Mouse (Mus musculus) frontal cortex, postnatal 14 days (tissue): ENCODE data around the gene Trabd.

ENCODE experiments used
- DNase-seq, 2 experiments: peaks; one replicate each; pipeline ENCODE4 v3.0.0; 2022; ENCODE audit warnings: low spot score in 2 of 2

Trabd gene

DNA sequence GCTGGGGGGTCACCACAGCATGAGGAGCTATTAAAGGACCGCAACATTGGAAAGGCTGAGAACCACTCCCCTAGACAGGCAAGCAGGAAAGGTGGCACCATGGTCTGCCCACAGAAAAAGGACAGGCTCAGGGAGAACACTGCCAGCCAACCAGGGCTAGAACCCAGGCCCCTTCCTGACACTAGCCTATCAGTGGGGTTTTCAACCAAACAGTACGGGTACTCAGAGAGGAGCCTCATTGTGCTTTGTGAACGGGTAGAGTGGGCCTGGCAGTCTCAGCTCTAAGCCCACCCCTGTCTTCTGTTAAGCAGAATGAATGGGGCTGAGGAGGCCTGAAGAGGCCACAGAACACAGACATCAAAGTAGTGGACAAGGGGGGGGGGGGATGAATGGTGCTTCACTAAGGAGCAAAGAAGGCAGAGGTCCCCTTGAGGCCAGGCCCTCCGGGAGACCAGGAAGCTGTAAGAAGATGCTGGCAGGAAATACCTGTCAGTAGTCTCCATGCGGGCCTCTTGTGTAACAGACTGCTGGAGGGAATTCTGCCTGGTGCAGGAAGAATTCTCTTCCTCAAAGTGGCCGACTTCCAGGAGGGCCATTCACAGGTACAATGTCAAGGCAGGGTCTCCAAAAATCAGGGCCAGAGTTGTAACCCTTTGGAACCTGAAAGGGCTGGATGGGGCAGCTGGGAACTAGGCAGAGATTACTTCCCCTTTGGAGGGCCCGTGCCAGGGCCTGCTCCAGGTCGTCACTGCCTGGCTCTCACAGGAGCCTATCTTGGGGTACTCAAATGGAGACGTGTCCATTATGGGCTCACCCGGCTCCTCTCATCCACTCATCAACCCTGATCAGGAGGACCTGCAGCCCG, at the start of gene Trabd:
Trabd (plus strand) TSS at position 512 of the 865 bp plus-strand sequence.
- no peak for DNase-seq

DNA sequence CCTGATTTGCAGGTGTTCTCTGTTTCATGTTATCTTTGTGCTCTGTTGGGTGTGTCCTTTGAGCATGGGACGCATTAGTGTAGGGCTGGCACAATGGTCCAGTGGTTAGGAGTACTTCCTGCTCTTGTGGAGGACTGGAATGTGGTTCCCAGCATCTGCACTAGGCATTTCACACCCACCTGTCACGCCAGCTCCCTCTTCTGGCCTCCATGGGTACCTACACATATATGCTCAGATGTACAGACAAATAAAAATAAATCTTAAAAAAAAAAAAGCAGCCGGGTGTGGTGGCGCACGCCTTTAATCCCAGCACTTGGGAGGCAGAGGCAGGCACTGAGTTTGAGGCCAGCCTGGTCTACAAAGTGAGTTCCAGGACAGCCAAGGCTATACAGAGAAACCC, 30.5 kb upstream of the Trabd start:
- DNase-seq = no peak

DNA sequence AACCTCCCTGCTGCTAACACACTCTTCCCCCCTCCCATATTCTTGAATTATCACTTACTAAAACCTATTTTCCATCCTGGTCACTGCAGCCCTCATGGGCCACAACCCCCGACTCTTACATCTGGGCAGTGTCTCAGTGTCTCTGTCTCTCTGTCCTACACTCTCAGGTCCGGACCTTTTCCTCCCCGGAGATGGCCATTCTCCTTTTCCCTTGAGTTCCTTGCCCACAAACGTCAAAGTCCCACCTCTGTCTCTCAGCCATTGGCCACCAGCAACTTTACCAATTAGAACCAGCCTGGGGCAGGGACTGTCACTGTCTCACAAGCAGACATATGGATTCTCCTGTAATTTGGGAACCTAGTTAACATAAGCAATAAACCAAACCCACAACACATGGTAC, 28.6 kb upstream of the Trabd start:
- DNase-seq = no peak

DNA sequence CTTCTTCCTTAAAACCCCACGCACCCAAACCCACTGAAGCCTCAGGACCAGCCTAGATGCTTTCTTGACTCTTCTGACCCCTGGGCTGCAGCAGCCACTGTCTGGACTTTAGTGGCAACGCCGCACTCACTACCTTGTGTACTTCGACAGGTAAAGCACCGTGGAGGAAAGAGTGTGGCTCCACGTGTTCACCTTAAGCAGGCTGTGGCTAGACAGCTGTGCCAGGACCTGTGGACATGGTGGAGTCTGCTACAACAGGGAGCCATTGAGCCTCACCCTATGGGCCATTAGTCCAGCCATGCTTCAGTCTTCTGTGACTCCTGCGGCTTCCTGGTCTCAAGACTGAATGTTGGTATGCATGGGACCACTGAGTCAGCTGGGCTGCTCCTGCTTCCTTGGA, 20.3 kb upstream of the Trabd start:
- no peak for DNase-seq

DNA sequence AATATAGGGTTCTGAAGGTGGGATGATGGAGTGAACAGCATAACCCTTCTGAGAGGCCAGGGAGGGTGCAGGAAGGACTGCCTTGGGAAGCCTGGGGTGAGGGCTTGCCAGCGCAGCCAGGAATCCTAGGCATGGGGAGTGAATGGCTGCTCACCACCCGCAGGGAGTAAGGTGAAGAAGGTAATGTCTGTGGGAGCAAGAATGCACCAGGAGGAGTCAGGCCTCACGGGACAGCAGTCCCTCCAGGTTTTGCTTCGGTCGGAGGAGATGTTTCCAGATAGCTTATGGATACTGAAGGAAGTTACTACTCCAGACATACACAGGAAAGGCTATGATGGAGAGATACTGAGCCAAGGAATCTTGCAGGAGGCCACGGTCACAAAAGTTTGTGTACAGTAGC, 16.2 kb upstream of the Trabd start:
- no peak for DNase-seq

DNA sequence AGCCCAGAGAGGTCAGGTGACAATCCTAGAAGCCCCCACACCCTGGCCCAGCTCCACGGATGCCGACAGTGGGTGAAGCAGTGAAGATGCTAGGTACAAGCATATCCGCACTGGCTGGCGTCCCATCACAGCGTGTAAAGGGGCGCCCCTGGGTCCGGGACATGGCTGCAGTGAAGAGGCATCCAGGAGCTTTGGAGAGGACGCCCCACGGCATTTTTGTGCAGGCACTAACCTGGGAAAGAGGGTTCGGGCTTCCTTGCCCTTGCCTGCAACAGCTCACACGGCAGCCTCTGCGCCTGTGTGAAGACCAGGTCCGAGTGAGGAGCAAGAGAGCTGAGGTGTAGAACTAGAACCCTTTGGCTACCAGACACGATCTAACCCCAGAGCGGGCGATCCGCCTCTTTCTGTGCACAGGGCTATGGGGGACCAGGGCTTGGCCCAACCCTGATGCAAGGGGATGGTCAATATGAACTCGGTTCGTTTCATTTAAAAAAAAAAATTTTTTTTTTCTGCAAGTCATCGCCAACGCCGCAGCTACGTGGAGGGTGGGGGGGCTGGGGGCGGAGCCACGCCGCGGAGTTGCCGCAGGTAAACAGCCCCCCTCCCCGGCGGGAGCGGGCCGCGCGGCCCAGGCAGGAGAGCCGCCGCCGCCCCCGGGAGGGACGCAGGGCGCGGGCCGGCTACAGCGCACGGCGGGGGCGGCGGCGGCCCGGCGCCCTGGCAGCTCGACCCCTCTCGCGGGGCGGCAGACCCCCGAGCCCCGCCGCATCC, 15.6 kb upstream of the Trabd start, which contains the start of gene Panx2:
Panx2 (plus strand) TSS at position 574 of the 771 bp plus-strand sequence.
- no peak for DNase-seq

DNA sequence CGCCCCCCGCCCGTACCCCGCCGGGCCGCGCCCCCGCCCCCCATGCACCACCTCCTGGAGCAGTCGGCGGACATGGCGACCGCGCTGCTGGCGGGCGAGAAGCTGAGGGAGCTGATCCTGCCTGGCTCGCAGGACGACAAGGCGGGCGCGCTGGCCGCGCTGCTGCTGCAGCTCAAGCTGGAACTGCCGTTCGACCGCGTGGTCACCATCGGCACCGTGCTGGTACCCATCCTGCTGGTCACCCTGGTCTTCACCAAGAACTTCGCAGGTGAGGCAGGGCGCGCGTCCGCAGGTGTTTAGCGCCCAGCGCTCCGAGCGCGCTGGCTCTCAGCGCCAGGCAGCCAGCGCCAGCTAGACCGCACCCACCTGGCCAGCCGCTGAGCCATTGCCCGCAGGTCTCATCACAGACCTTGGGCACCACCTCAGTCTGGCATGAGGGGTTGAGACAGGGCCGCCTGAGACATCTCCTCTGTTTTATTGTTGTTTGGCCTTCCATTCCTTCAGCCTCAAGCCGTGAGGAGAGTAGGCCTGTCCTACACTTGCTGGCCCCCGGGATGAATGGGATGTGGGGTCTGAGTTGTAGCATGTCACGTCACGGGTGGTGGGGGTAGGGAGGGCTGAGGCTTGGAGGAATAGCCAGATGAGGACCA, 14.8 kb upstream of the Trabd start:
- no peak for DNase-seq

DNA sequence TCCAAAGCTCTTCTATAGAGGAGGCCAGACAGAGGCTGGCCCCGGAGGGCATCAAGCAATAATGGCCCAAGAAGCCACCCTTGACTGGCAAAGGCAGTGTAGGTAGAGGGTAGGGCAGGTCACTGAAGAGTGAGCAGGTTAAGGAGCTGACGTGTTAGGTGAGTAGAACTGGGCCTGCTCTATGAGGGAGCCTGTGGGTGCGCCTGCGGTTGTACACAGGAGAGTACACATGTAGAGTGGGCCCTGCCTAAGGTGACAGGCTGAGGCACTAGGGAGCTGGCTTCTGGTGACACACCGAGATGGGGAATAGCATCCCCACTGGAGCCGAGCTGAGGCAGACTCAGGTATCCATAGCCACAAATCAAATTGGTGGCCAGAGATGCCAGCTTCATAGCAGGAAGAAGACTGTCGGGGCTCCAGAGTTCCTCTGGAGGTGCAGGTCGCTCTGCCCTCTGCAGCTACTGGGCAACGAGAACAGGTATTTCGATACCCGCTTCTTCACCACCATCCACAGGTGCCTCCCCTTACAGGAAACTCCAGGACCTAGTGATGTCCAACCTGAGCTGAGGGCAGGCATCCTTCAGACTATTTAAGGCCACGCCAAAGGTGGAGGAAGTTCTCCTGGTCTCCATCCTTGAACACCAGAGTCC, 14.0 kb upstream of the Trabd start:
- no peak for DNase-seq

DNA sequence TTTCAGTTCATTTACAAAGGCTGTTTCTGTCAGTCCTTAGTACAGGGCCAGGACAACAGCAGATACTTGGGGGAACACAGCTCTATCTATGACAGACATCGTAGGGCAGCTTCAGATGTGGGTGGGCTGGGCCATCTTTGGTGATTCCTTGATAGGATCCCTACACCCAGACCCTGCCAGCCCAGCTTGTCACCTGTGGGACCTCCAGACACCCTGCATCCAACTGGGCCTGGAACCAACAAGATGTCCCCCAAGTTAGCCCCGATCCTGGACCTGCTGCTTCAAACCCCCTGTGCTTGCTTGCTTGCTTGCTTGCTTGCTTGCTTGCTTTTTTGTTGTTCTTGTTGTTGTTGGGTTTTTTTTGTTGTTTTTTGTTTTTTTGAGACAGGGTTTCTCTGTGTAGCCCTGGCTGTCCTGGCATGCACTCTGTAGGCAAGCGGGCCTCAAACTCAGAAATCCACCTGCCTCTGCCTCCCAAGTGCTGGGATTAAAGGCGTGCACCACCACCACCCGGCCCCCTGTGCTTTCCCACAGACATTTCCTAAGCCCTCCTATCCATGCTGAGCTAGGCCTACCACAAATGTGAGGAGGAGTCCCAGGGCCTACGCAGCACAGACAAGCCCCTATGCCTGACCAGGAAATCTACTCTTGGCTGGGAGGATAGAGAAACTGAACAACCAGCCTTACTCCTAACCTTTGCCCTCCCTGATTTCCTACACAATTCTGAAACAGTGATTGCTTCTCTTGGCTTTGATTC, 13.0 kb upstream of the Trabd start:
- DNase-seq = no peak

DNA sequence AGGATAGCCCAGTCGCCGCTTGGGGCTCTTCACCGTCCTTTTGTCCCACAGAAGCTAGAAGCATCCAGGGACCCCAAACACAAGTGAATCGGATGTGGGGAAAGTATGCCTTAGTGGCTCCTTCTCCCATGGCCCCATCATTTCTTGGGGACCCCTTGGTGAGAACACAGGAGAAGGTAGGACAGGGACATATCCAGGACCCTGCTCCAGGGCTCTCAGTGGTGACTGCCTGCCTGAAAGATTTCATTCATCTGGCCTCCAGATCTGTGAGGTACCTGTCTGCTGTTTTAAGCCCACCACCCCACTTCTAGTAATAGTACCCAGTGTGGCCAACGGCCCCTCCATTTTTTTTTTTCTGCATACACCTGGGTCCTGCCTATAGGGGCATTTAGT, 12.4 kb upstream of the Trabd start:
- no peak for DNase-seq

DNA sequence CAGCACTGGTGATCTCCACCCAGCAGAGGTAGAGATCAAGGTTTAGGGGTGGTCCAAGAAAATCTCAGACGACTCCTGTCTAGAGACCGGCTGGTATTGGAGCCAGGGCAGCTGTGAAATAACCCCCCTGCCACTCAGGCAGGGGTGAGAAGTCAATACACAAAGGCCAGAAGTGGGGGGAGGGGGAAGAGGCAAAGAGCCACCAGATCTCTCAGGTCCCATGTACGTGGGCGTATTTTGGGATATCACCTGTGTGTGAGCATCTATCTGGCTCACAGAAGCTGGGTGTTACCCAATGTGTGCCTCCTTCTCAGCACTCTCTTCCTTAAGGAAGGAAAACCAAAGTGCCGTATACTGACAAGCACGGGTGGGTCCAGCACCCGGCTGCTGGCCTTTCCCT, 11.9 kb upstream of the Trabd start:
- no peak for DNase-seq

DNA sequence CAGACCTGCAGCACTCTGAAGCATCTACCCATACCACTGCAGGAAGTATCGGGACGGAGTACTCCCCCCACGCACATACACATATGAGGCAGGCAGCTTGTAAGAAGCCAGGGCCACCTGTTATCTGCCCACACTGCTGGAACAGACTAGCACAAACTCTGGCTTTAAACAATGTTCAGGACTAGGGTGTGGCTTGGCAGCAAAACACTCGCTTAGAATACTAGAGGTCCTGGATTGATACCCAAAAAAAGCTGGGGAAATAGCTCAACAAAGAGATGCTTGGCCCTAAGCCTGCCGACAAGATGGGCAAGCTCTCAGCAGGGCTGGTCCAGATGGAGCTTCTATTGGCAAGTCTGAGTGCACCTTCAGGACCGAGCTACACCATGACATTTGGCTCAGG, 11.4 kb upstream of the Trabd start:
- peak in 1 of 2 experiments; percentile 13 for DNase-seq

DNA sequence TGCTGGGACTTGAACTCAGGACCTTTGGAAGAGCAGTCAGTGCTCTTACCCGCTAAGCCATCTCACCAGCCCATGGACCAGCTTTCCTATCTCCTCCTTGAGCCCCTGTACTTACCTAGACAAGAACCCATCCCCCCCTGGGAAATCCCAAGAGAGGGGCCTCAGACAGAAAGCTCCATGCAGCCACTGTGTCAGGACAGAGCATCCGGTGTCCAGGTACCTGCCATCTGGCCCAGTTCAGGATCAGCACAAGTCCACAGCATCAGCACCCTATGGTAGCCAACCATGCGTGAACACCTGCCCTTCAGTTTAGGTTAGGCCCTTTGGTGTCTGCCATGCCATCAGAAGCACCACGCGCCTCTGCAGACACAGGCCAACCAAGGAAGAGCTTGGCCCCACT, 10.0 kb upstream of the Trabd start:
- no peak for DNase-seq

DNA sequence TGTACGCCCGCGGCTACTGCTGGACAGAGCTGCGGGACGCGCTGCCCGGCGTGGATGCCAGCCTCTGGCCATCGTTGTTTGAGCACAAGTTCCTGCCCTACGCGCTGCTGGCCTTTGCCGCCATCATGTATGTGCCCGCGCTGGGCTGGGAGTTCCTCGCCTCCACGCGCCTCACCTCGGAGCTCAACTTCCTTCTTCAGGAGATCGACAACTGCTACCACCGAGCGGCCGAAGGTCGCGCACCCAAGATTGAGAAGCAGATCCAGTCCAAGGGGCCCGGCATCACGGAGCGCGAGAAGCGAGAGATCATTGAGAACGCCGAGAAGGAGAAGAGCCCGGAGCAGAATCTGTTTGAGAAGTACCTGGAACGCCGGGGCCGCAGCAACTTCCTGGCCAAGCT, 7.3 kb upstream of the Trabd start:
- DNase-seq = no peak

DNA sequence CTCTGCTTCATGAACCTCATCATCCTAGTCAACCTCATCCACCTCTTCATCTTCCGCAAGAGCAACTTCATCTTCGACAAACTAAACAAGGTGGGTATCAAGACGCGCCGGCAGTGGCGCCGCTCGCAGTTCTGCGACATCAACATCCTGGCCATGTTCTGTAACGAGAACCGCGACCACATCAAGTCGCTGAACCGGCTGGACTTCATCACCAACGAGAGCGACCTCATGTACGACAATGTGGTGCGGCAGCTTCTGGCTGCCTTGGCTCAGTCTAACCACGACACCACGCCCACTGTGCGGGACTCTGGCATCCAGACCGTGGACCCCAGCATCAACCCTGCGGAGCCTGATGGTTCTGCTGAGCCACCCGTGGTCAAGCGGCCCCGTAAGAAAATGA, 6.7 kb upstream of the Trabd start:
- DNase-seq = no peak

DNA sequence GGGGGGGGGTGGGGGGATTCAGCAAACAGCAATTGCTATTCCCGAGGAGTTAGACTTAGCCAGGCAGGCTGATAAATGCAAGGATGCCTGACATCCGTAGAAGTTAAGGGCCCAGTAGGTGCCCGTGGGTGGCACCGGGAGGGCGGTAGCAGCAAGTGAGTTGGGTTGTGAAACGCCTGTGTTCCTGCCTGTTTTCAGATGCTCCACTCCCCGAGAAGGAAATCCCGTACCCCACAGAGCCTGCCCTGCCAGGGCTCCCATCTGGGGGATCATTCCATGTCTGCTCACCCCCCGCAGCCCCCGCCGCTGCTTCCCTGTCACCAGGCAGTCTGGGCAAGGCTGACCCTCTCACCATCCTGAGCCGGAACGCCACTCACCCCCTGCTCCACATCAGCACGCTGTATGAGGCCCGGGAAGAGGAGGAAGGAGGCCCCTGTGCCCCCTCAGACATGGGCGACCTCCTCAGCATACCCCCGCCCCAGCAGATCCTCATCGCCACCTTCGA, 5.5 kb upstream of the Trabd start:
- DNase-seq = no peak

DNA sequence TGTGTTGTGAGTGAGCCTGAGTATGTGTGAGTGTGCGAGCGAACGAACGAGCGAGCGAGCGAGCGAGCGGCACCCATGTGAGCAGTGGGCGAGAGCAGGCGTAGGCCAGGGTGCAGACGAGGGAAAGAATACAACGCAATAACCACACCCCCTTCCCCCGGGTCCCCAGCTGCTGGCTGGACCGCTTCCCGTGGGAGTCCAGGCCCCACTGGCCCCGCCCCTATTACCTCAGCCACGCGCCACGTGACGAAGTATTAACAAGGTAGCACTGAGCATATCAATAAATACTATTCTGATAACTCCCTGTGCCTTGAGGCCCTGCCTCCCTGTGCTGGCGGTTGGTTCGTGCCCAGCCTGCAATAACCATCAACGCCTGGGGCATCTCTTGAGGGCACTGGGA, 4.3 kb upstream of the Trabd start:
- no peak for DNase-seq

DNA sequence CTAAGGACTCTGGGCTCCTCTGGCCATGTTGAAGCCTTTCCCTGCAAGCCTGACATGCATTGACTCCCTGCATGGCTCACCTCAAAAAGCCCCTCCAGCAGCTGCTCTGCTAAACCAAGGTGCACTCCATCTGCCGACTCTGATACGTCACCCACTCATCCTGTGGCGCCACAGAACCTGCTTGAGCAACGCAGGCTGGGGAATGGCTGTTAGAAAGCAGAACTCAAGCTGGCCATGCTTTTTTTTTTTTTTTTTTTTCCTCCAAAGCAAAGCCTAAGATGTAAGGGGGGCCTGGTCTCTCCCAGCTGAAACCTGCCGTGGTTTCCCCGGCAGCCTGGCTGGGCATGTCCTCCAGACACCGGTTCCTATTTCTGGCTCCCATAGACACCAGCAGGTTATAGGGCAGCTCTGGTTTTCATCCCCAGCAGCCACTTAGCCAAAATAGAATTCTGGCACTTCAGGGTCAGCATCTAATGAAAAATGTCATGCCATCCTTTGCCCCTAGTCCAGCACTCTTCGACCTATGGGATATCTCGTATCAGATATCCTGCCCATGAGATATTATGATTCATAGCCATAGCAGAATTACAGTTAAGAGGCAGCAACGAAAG, 826 bp upstream of the Trabd start:
- no peak for DNase-seq

DNA sequence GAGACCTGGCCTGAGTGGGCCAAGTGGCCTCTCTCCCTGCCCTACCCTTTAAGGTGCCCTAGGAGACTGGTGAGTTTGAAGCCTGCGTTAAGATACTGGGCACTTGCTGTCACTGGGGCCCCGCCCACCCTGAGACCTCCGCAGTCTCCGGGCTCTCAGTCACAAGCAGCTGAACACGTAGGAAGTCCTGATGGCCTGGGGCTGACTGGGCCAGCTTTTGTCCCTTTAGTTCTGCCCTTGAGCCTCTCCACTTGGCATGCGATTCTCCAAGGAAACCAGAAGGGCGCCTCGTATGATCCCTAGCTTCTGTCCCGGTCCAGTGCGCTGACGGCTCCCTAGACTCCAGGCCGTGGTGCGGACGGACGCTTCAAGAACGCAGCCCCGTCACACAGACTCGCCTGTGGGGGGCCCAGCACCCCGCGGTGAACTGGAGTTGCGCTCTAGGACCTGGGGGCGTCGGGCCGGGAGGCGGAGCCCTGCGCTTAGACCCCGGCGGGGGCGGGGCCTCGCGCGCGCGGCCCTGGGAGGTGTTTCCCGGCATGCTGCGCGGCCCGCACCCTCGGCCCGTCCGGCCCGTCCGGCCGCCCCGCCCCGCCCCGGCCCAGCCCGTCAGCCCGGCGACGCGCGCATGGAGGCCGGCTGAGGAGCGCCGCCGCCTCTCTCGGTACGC, 689 bp downstream of the Trabd start:
- peak; percentile 73 to 78 for DNase-seq

DNA sequence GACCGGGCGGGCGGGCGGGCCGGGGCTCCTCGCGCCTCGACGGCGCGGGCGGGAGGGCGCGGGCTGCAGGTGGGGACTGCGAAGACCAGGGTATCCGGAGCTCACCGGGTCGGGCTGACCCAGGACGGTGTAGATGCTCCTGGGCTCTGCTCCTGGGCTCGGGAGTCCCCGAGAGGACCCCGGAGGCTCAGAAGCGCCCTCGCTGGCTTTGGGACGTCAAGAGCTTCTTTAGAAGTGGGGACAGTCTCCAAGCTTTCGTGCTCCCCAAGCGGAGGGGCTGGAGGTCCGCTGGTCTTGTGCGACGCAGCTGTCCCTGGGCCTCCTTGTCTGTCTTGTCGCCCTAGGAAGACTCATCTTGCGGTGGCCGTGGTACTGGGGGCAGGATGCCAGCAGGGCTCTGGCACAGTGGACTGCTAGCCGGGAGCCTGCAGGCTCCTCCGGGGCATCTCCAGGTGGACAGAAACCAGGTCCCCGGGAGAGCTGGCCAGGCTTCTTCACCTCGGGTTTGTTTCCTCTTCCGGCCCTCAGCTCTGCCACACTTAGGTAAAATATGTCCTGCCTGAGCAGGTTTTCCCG, 1.3 kb downstream of the Trabd start:
- DNase-seq = peak in 1 of 2 experiments; percentile 46
